Mouse (Mus musculus) liver, embryonic 11.5 days (tissue): Measurements from ENCODE around the gene Rufy2. TPM values are rescaled to one million over a fixed set of nuclear protein-coding genes. Genes with fewer than 3 reads are reported as not detected.

ENCODE experiments used
- ATAC-seq: fragments of 200-750 bp; cut with Nextera tagmentation; replicated peaks from 2 replicates; pipeline ENCODE4 v1.8.0; 2017; ENCODE audit warnings: moderate number of reproducible peaks, mild to moderate bottlenecking, moderate TSS enrichment, moderate library complexity; ENCODE audit not compliant: low FRiP score
- DNase-seq: peaks from one replicate; pipeline ENCODE4 v3.0.0-alpha.2; 2017; ENCODE audit warnings: low spot score
- H3K27ac ChIP-seq: fragments of 300-500 bp; sonication (generic); 2 replicates; pipeline ENCODE4 v1.5.1; 2014; ENCODE audit warnings: mild to moderate bottlenecking, low read depth, low read length, control low read depth
- H3K27me3 ChIP-seq: fragments of 300-500 bp; sonication (generic); replicated peaks from 2 replicates; pipeline ENCODE4 v1.6.1; 2014; ENCODE audit warnings: low read length, mixed read lengths; ENCODE audit not compliant: control insufficient read depth, insufficient read depth
- H3K36me3 ChIP-seq: fragments of 300-500 bp; sonication (generic); 2 replicates; pipeline ENCODE4 v1.6.1; 2014; ENCODE audit warnings: mild to moderate bottlenecking, low read length, moderate library complexity, mixed read lengths; ENCODE audit not compliant: control insufficient read depth, insufficient read depth
- H3K4me1 ChIP-seq: fragments of 300-500 bp; sonication (generic); replicated peaks from 2 replicates; pipeline ENCODE4 v1.6.1; 2014; ENCODE audit warnings: low read length, mixed read lengths; ENCODE audit not compliant: control insufficient read depth, insufficient read depth
- H3K4me2 ChIP-seq: fragments of 300-500 bp; sonication (generic); 2 replicates; pipeline ENCODE4 v1.6.1; 2014; ENCODE audit warnings: mild to moderate bottlenecking, control low read depth, moderate library complexity
- H3K4me3 ChIP-seq: fragments of 300-500 bp; sonication (generic); 2 replicates; pipeline ENCODE4 v1.5.1; 2014; ENCODE audit warnings: low read depth, low read length, control low read depth
- H3K9ac ChIP-seq: fragments of 300-500 bp; sonication (generic); 2 replicates; pipeline ENCODE4 v1.6.1; 2014; ENCODE audit warnings: low read depth, low read length, control low read depth
- H3K9me3 ChIP-seq: fragments of 300-500 bp; sonication (generic); 2 replicates; pipeline ENCODE4 v1.6.1; 2016; ENCODE audit warnings: low read length, inconsistent platforms, mixed read lengths; ENCODE audit not compliant: control insufficient read depth
- WGBS: fragments of 180-500 bp; shearing (Covaris S2); extraction: QIAGEN DNeasy Blood & Tissue Kit; methylation state at CpG from one replicate; pipeline ENCODE4 v1.1.7; 2014; 5-methylcytosine and 5-hydroxymethylcytosine counted together
- polyA plus RNA-seq: library from polyadenylated mRNA; unstranded; fragments of >200 nt; fragmentation: Nextera tagmentation; extraction: Ambion mirVana; gene quantifications from 2 replicates; pipeline ENCODE4 v1.2.1, GENCODE M21; 2014

Gene Rufy2
- polyA plus RNA-seq, 1 experiment from 2014 or later, result 9.8 TPM

GRCm38 (mm10) chr10:63063365-63063764 is 83.3 kb downstream of the Rufy2 start:
- DNase-seq (no peak), ATAC-seq (no peak)
- no peaks in the 10 kb centered on the region for H3K36me3 ChIP-seq
- H3K4me2 ChIP-seq, result no peak overlapping the region
- no peak overlapping the region for H3K4me3 ChIP-seq
- H3K9me3 ChIP-seq, result no peaks in the 10 kb centered on the region
- no peaks in the 10 kb centered on the region for H3K4me1 ChIP-seq
- no peak overlapping the region for H3K27ac ChIP-seq
- 75% methylated on average over 7 of the region's 7 CpGs for WGBS
- no peaks in the 10 kb centered on the region for H3K27me3 ChIP-seq
- no peak overlapping the region for H3K9ac ChIP-seq

- no peak for DNase-seq
- no peaks in the 10 kb centered on the region for H3K4me1 ChIP-seq
- H3K27me3 ChIP-seq, result no peaks in the 10 kb centered on the region
- H3K9ac ChIP-seq, result no peak overlapping the region
- H3K4me3 ChIP-seq, result no peak overlapping the region
- no peak overlapping the region for H3K27ac ChIP-seq
- ATAC-seq, result no peak
- H3K4me2 ChIP-seq, result no peak overlapping the region
- WGBS, result 76% methylated on average over 9 of the region's 9 CpGs
- no peaks in the 10 kb centered on the region for H3K9me3 ChIP-seq
- H3K36me3 ChIP-seq, result no peaks in the 10 kb centered on the region
Observed at GRCm38 (mm10) chr10:63064516-63064915, 84.5 kb downstream of the Rufy2 start.

GRCm38 (mm10) chr10:63065561-63065960 is 85.5 kb downstream of the Rufy2 start:
- DNase-seq, result no peak
- Histone ChIP-seq H3K36me3 (no peaks in the 10 kb centered on the region), H3K9me3 (no peaks in the 10 kb centered on the region), H3K4me3 (no peak overlapping the region), H3K27ac (no peak overlapping the region), H3K4me1 (no peaks in the 10 kb centered on the region), H3K4me2 (no peak overlapping the region), H3K9ac (no peak overlapping the region), H3K27me3 (no peaks in the 10 kb centered on the region)
- no peak for ATAC-seq
- WGBS, result 64% methylated on average over 8 of the region's 8 CpGs

GRCm38 (mm10) chr10:63065988-63066387 is 86.0 kb downstream of the Rufy2 start:
- Histone ChIP-seq H3K4me3 (no peak overlapping the region), H3K9me3 (no peaks in the 10 kb centered on the region), H3K36me3 (no peaks in the 10 kb centered on the region), H3K27ac (no peak overlapping the region), H3K27me3 (no peaks in the 10 kb centered on the region), H3K4me2 (no peak overlapping the region), H3K9ac (no peak overlapping the region), H3K4me1 (no peaks in the 10 kb centered on the region)
- WGBS, result 19% methylated on average over 5 of the region's 5 CpGs
- peak; percentile 56; the same call in 1 of the 2 replicates for ATAC-seq
- DNase-seq, result peak; percentile 61

Other genes with a start within 250 kb of the Rufy2 start
- gene Ccar1, start 187.9 kb upstream of the Rufy2 start, polyA plus RNA-seq, result 116 and 123 TPM in 2 replicates
- 11.7 and 12.9 TPM in 2 replicates for gene Tet1, start 71.2 kb upstream of the Rufy2 start, polyA plus RNA-seq
- 13.5 and 15.7 TPM in 2 replicates for gene Slc25a16, start 59.6 kb upstream of the Rufy2 start, polyA plus RNA-seq
- gene Dna2, start 33.2 kb upstream of the Rufy2 start, polyA plus RNA-seq, result 58.1 and 61.6 TPM in 2 replicates
- 52.6 and 57.1 TPM in 2 replicates for gene Hnrnph3, start 44.0 kb downstream of the Rufy2 start, polyA plus RNA-seq
- gene Pbld2, start 44.1 kb downstream of the Rufy2 start, polyA plus RNA-seq, result 0.73 and 1.2 TPM in 2 replicates
- 1.9 and 2.5 TPM in 2 replicates for gene Pbld1, start 79.9 kb downstream of the Rufy2 start, polyA plus RNA-seq
- not detected in 2 replicates for gene Atoh7, start 119.4 kb downstream of the Rufy2 start, polyA plus RNA-seq
- gene Mypn, start 223.7 kb downstream of the Rufy2 start, polyA plus RNA-seq, result 0.16 and 0.30 TPM in 2 replicates